ENCODE assay signal across 9 mouse cellular contexts in genomic region chr14:118235973-118236885, GRCm38 (mm10). TPM values are rescaled to one million over a fixed set of nuclear protein-coding genes. Genes with fewer than 3 reads are reported as not detected.
DNase-seq lines count a peak whose midpoint lies in the region; ATAC-seq and TF ChIP-seq lines count a peak whose summit lies in the region.
"Had no signal": no experiment of that assay in that cellular context is flagged by ENCODE, and none has a peak within 500 bp of the region (broad histone marks: within the 10 kb centered on the region; RNA-seq: fewer than 3 reads in every experiment).

No protein-coding gene starts in this region.

- peak; percentile 56 for DNase-seq in lung, adult 2 months
- no peak for DNase-seq in lung, adult 18-20 months
- peak; percentile 41 for DNase-seq in adrenal gland, postnatal 10 days
- DNase-seq in forebrain, embryonic 11.5 days (ENCODE audit: low spot score): peak; percentile 88
- no peak for DNase-seq in liver, embryonic 13.5 days
- peak; percentile 50 for DNase-seq in retina, embryonic 14.5 days (ENCODE audit: low spot score)
- DNase-seq in natural killer cell, adult 2 months (ENCODE audit: low spot score in 2 of 2): no peak

- peak; percentile 39 for ATAC-seq in forebrain, embryonic 11.5 days (replicated peaks; ENCODE audit: low FRiP score)
- ATAC-seq in hindbrain, embryonic 15.5 days (ENCODE audit: low FRiP score, low read depth): peak; percentile 69
- ATAC-seq in liver, embryonic 13.5 days (ENCODE audit: low read depth): 0 out of 2 replicates have a peak, but pooled peaks have one; percentile 12

- H3K4me1 ChIP-seq in lung, adult 2 months (ENCODE audit: control insufficient read depth, insufficient read depth, low read length): peaks cover 6% of the 10 kb centered on the region; the same call in 1 of the 2 replicates
- H3K4me1 ChIP-seq in forebrain, embryonic 11.5 days (replicated peaks; ENCODE audit: control insufficient read depth, insufficient read depth, low read length): peaks cover 4% of the 10 kb centered on the region; the same call in 1 of the 2 replicates
- peaks cover 34% of the 10 kb centered on the region for H3K4me1 ChIP-seq in hindbrain, embryonic 15.5 days (replicated peaks)
- H3K4me1 ChIP-seq in liver, embryonic 13.5 days (replicated peaks): peaks cover 23% of the 10 kb centered on the region

- 1% methylated on average over 73 of the region's 73 CpGs for WGBS in lung, adult 2 months
- under 1% methylated on average over 73 of the region's 73 CpGs for WGBS in forebrain, embryonic 11.5 days
- WGBS in hindbrain, embryonic 15.5 days: under 1% methylated on average over 73 of the region's 73 CpGs
- 1% methylated on average over 70 of the region's 73 CpGs for WGBS in liver, embryonic 13.5 days (ENCODE audit: insufficient replicate concordance)

- TF ChIP-seq CTCF in lung, adult 2 months (IDR thresholded peaks at IDR 0.05; ENCODE audit: insufficient read depth, low read length): no peak

- TF ChIP-seq POLR2A in lung, adult 2 months (IDR thresholded peaks at IDR 0.05; ENCODE audit: borderline replicate concordance, extremely low read depth, low read depth, low read length): no peak

- H3K36me3 ChIP-seq in forebrain, embryonic 11.5 days (ENCODE audit: control insufficient read depth, insufficient read depth, low read length): no peaks in the 10 kb centered on the region
- H3K36me3 ChIP-seq in hindbrain, embryonic 15.5 days: no peaks in the 10 kb centered on the region
- no peaks in the 10 kb centered on the region for H3K36me3 ChIP-seq in liver, embryonic 13.5 days

- H3K9me3 ChIP-seq in forebrain, embryonic 11.5 days (ENCODE audit: control insufficient read depth, low read length): no peaks in the 10 kb centered on the region
- no peaks in the 10 kb centered on the region for H3K9me3 ChIP-seq in hindbrain, embryonic 15.5 days
- no peaks in the 10 kb centered on the region for H3K9me3 ChIP-seq in liver, embryonic 13.5 days (replicated peaks)

- peak overlapping the region; percentile 77 for H3K4me2 ChIP-seq in forebrain, embryonic 11.5 days (ENCODE audit: low read depth, low read length, severe bottlenecking)
- peak overlapping the region; percentile 61 for H3K4me2 ChIP-seq in hindbrain, embryonic 15.5 days
- H3K4me2 ChIP-seq in liver, embryonic 13.5 days: peak overlapping the region; percentile 66

- peaks cover 6% of the 10 kb centered on the region for H3K27me3 ChIP-seq in forebrain, embryonic 11.5 days (ENCODE audit: control insufficient read depth, insufficient read depth, low read length)
- peaks cover 48% of the 10 kb centered on the region for H3K27me3 ChIP-seq in hindbrain, embryonic 15.5 days
- peaks cover 92% of the 10 kb centered on the region for H3K27me3 ChIP-seq in liver, embryonic 13.5 days

- H3K4me3 ChIP-seq in lung, adult 2 months (replicated peaks; ENCODE audit: extremely low read depth, low read depth, low read length): peak overlapping the region; percentile 42
- peak overlapping the region; percentile 85 for H3K4me3 ChIP-seq in forebrain, embryonic 11.5 days (ENCODE audit: low read depth, low read length)
- peak overlapping the region; percentile 42 for H3K4me3 ChIP-seq in hindbrain, embryonic 15.5 days
- H3K4me3 ChIP-seq in liver, embryonic 13.5 days (replicated peaks): peak overlapping the region; percentile 48

- peak overlapping the region; percentile 95 for H3K9ac ChIP-seq in forebrain, embryonic 11.5 days (ENCODE audit: low read length)
- H3K9ac ChIP-seq in hindbrain, embryonic 15.5 days: peak overlapping the region; percentile 40
- H3K9ac ChIP-seq in liver, embryonic 13.5 days: no peak overlapping the region

- H3K27ac ChIP-seq in forebrain, embryonic 11.5 days (ENCODE audit: low read depth, low read length): peak overlapping the region; percentile 92
- peak overlapping the region; percentile 74 for H3K27ac ChIP-seq in hindbrain, embryonic 15.5 days (replicated peaks)
- H3K27ac ChIP-seq in liver, embryonic 13.5 days: no peak overlapping the region
- H3K27ac ChIP-seq: macrophage had no signal

RNA-seq across cellular contexts. Expression of gene Sox21, which starts 0.6 kb away (rescaled TPM):
- 0.87 and 1.5 TPM in 2 replicates for polyA plus RNA-seq in lung, adult 2 months (2012; rRNA removed)
- total RNA-seq in adrenal gland, postnatal 10 days (2021): not detected
- 21.6 and 23.8 TPM in 2 replicates for polyA plus RNA-seq in forebrain, embryonic 11.5 days (2014; fragmentation: Nextera tagmentation; extraction: Ambion mirVana)
- polyA plus RNA-seq in hindbrain, embryonic 15.5 days (2015; fragmentation: Nextera tagmentation; extraction: Ambion mirVana): 6.0 and 6.3 TPM in 2 replicates
- not detected in 2 replicates for polyA plus RNA-seq in liver, embryonic 13.5 days (2015; fragmentation: Nextera tagmentation; extraction: Ambion mirVana)
- polyA plus RNA-seq: macrophage had no signal

RNA-seq across cellular contexts. Expression of gene Gm9376, which starts 30.5 kb away (rescaled TPM):
- polyA plus RNA-seq in lung, adult 2 months (2012; rRNA removed): not detected in 2 replicates
- total RNA-seq in adrenal gland, postnatal 10 days (2021): not detected
- polyA plus RNA-seq in forebrain, embryonic 11.5 days (2014; fragmentation: Nextera tagmentation; extraction: Ambion mirVana): not detected in 2 replicates
- polyA plus RNA-seq in hindbrain, embryonic 15.5 days (2015; fragmentation: Nextera tagmentation; extraction: Ambion mirVana): not detected in 2 replicates
- not detected in 2 replicates for polyA plus RNA-seq in liver, embryonic 13.5 days (2015; fragmentation: Nextera tagmentation; extraction: Ambion mirVana)
- polyA plus RNA-seq: macrophage had no signal

Comparison
In these comparisons a context has a peak if more than half of its experiments do, and no peak if none do; other contexts are left out.
1. DNase-seq: peak in lung, adult 2 months (single experiment), adrenal gland, postnatal 10 days (single experiment), forebrain, embryonic 11.5 days (single experiment) and retina, embryonic 14.5 days (single experiment); none in lung, adult 18-20 months (0 of 2), liver, embryonic 13.5 days (single experiment) and natural killer cell, adult 2 months (0 of 2).
2. ATAC-seq: peak in every context shown above with its lines; median percentile 69 in hindbrain, embryonic 15.5 days; 39 in forebrain, embryonic 11.5 days; 12 in liver, embryonic 13.5 days.
3. Peak in every context shown above with its lines, with median percentiles within 50 percentile points of each other: H3K4me3 ChIP-seq and H3K4me2 ChIP-seq.